Mouse (Mus musculus) lung, adult 2 months (tissue): ENCODE results near the gene Gpc4. TPM values are rescaled to one million over a fixed set of nuclear protein-coding genes. Genes with fewer than 3 reads are reported as not detected.

ENCODE experiments used
- DNase-seq: peaks from one replicate; pipeline ENCODE4 v3.0.0; 2022
- H3K4me1 ChIP-seq: fragments of 200-500 bp; 2 replicates; pipeline ENCODE4 v1.6.1; 2011; ENCODE audit warnings: low read length; ENCODE audit not compliant: control insufficient read depth, insufficient read depth
- H3K4me3 ChIP-seq: fragments of 200-500 bp; replicated peaks from 2 replicates; pipeline ENCODE3; 2011; ENCODE audit warnings: low read depth, mild to moderate bottlenecking, control low read depth, low read length; ENCODE audit errors: extremely low read depth
- CTCF ChIP-seq: fragments of 200-500 bp; IDR thresholded peaks from 2 replicates; pipeline ENCODE4 v1.5.1; 2011; ENCODE audit warnings: mild to moderate bottlenecking, low read length, control low read depth; ENCODE audit not compliant: insufficient read depth
- POLR2A ChIP-seq: fragments of 200-500 bp; IDR thresholded peaks from 2 replicates; pipeline ENCODE4 v1.6.1; 2011; ENCODE audit warnings: low read depth, mild to moderate bottlenecking, control low read depth, low read length, borderline replicate concordance; ENCODE audit errors: extremely low read depth
- WGBS: fragments of 180-500 bp; shearing (Covaris S2); methylation state at CpG from one replicate; pipeline ENCODE4 v1.1.7; 2018; 5-methylcytosine and 5-hydroxymethylcytosine counted together
- polyA plus RNA-seq: library from polyadenylated mRNA; depleted of rRNA; stranded (reverse); fragments of >200 nt; gene quantifications from 2 replicates; pipeline ENCODE4 v1.2.3, GENCODE M21; 2012

Gpc4 gene
- polyA plus RNA-seq, 1 experiment = 15.2 TPM

GRCm38 (mm10) chrX:52109663-52110062 lies 55.4 kb downstream of the Gpc4 start:
- no peak overlapping the region for H3K4me3 ChIP-seq
- WGBS = 44% methylated on average over 2 of the region's 2 CpGs
- TF ChIP-seq CTCF (no peak), POLR2A (no peak)
- DNase-seq = no peak
- no peaks in the 10 kb centered on the region for H3K4me1 ChIP-seq

DNA sequence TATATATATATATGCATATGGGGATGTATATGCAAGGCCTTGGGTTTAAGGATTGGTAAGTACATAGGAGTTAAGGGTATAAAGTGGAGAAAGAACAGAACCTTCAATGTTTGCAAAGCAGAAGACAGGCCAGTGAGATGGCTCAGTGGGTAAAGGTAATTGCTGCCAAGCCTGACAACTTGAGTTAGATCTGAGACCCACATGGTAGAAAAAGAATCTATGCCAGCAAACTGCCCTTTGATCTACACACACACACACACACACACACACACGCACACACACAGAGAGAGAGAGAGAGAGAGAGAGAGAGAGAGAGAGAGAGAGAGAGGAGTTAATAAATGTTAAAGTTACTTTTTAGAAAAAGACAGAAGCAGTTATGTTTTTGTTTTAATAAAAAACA lies 56.1 kb downstream of the Gpc4 start:
- DNase-seq = no peak
- no peak overlapping the region for H3K4me3 ChIP-seq
- TF ChIP-seq POLR2A (no peak), CTCF (no peak)
- 82% methylated on average over 1 of the region's 1 CpGs for WGBS
- H3K4me1 ChIP-seq = no peaks in the 10 kb centered on the region

DNA sequence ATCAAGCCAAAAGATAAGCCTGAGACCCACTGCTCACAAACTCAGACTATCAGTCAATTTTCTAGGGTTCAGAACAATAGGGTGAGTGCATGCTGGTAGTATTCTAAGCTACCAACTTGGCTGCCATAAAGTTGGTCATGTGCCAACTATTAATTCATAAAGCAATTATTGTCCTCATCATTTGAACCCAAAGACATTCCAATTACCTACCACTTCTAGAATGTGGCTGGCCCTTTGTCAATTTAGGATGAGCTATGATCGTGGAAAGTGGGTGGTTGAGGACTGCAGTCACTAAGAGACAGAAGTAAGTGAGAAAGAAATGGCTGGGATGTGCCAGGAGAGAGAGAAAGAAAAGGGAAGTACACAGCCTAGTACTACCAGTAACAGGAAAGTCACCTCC lies 61.3 kb downstream of the Gpc4 start:
- TF ChIP-seq POLR2A (no peak), CTCF (no peak)
- no peak for DNase-seq
- H3K4me3 ChIP-seq = no peak overlapping the region
- WGBS = 74% methylated on average over 1 of the region's 1 CpGs
- no peaks in the 10 kb centered on the region for H3K4me1 ChIP-seq

DNA sequence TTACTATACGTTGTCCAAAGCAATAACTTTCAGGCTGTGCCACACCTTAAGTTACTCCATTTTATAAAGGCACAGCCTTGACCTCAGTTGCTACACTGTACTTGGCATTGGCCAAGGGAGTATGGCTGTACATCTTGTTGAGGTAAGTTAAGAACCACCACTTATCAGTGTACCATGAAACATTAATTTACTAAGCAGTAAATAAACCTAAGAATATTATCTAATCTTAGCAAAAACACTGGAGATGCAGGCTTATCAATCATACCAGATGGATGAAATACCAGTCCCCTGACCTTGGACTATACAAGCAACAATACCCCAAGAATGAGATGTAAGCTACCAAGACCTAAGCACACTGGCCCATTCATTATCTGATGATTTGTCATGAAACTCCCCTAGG lies 63.1 kb downstream of the Gpc4 start:
- TF ChIP-seq CTCF (no peak), POLR2A (no peak)
- no peak for DNase-seq
- Histone ChIP-seq H3K4me1 (no peaks in the 10 kb centered on the region), H3K4me3 (no peak overlapping the region)
- WGBS = 69% methylated on average over 1 of the region's 1 CpGs

DNA sequence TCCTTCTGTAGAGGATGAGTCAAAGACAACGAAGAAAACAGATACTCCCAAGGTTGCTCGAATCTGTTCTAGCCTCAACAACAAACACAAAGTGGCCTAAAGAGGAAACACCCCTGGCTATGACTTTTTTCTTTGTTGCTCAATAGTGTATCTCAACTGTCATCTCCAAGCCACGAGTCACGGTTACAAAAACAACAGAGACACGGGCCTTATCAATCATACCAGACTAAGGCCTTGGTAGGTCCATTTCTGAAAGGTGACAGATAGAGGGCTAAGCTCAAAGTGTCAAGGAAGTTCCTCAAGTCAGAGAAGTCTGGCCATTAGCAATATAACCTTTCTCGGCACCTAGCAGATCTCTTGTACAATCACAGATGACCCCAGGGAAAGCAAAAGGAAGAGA lies 63.6 kb downstream of the Gpc4 start:
- no peak for DNase-seq
- no peak overlapping the region for H3K4me3 ChIP-seq
- 59% methylated on average over 6 of the region's 6 CpGs for WGBS
- H3K4me1 ChIP-seq = no peaks in the 10 kb centered on the region
- TF ChIP-seq POLR2A (no peak), CTCF (no peak)

DNA sequence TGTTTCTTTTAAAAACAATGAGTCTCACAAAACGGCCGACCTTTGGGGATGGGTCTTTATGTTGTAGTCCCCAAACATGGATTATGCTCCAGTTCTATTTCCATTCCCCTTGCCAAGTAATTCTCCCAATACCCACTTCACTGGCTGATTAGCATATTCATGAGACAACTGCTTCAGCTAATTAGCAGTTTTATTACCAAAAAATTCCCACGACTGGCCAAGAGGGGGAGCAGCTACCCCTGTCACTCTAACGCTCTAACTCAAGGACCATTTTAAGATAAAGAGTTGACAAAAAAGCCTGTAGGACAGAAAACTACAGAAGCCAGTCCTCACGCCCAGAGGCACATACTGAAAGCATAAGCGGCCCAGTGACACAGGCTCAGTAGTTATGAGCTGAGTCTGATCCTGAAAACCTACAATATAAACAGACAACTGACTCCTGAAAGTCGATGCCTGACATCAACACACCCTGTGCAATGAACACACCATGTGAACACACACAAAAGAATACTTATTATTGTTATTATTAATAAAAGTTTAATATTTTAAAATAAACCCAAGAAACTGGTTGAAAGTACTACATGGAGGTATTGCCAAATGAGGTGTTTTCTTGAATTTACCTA lies 77.2 kb downstream of the Gpc4 start:
- peak; percentile 2 for DNase-seq
- 46% methylated on average over 7 of the region's 7 CpGs for WGBS
- no peaks in the 10 kb centered on the region for H3K4me1 ChIP-seq
- H3K4me3 ChIP-seq = no peak overlapping the region
- TF ChIP-seq CTCF (no peak), POLR2A (no peak)

DNA sequence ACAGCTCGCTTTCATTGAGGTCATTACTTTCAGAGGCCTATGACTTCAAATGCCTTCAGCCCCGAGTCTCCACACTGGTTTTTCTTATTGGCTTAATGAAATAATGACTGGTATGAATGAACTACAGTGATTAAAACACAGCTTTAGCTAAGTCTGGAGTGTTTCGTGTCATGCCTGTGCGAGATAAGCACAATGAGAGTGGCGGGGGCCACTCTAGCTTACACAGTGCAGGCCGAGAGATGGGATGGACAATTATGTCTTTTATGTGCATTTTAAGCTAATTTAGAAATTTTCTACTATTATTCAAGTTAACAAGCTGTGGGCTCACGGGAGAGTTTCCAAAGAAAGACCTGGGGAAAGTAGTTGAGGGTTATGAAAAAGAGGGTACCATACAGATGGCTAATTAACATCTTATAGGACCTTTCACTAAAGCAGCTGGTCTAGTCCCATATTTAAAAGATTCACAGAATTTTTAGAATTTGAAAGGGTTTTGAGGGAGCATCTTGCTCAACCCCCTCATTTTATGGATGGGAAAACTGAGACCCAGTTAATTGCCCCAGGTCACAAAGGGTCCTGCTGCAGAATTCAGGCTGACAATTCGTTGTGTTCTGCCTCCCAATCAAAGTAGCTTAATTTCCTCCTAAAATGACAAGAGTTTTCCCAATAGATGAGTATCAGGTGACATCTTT lies 78.0 kb downstream of the Gpc4 start:
- 79% methylated on average over 8 of the region's 8 CpGs for WGBS
- Histone ChIP-seq H3K4me3 (no peak overlapping the region), H3K4me1 (no peaks in the 10 kb centered on the region)
- TF ChIP-seq POLR2A (no peak), CTCF (no peak)
- no peak for DNase-seq

DNA sequence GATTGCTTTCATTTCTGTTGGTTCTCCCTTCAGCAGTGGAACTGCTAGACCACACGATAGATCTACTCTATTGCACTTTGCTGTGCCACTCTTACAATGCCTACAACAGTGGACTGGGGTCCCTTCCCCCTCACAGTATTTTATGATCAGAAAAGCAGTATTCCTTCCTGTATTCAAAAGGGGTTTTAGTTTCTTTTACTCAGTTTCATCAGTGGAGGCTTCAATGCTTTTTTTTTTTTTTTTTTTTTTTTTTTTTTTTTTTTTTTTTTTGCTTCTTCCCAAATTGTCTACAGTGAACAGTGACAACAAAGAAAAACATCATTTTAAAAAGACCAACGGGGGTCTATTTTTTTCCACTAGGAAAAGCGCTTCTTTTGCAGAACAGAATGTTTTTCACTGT lies 81.5 kb downstream of the Gpc4 start:
- WGBS = 73% methylated on average over 3 of the region's 3 CpGs
- TF ChIP-seq CTCF (no peak), POLR2A (no peak)
- DNase-seq = no peak
- Histone ChIP-seq H3K4me3 (no peak overlapping the region), H3K4me1 (no peaks in the 10 kb centered on the region)

GRCm38 (mm10) chrX:52072410-52072809 lies 92.6 kb downstream of the Gpc4 start:
- WGBS = 81% methylated on average over 2 of the region's 2 CpGs
- DNase-seq = no peak
- H3K4me3 ChIP-seq = no peak overlapping the region
- H3K4me1 ChIP-seq = no peaks in the 10 kb centered on the region
- TF ChIP-seq POLR2A (no peak), CTCF (no peak)

- TF ChIP-seq CTCF (no peak), POLR2A (no peak)
- Histone ChIP-seq H3K4me1 (peaks cover 4% of the 10 kb centered on the region; the same call in 1 of the 2 replicates), H3K4me3 (no peak overlapping the region)
- WGBS = 55% methylated on average over 13 of the region's 13 CpGs
- DNase-seq = no peak
Observed at GRCm38 (mm10) chrX:52053416-52053815, 111.6 kb downstream of the Gpc4 start.

DNA sequence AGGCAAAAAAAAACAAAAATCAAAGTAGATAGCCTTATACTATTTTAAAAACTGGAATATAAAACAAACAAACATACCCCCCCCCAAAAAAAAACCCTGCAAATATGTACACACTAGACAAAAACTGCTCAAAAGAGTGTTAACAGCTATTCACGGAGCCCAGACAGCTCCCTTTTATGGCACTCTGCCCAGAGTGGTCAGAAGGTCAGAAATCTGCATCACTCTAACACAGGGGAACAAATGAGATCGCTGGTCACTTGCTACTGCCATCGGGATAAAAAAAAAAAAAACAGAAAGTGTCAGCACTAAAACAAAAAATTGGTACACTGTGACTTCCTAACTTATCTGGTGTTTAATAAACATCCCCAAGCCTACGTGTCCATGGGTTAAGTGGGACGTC lies 113.0 kb downstream of the Gpc4 start:
- TF ChIP-seq POLR2A (no peak), CTCF (no peak)
- WGBS = 45% methylated on average over 5 of the region's 5 CpGs

More for the DNA sequence above, 113.0 kb downstream of the Gpc4 start:
- no peak for DNase-seq
- H3K4me1 ChIP-seq = peaks cover 4% of the 10 kb centered on the region; the same call in 1 of the 2 replicates
- no peak overlapping the region for H3K4me3 ChIP-seq
